Mouse (Mus musculus) cortical plate, adult 2 months (tissue): ENCODE results near the gene Emcn.

ENCODE experiments used
- CTCF ChIP-seq: fragments of 200-500 bp; IDR thresholded peaks from 2 replicates; pipeline ENCODE4 v1.5.1; 2011; ENCODE audit warnings: mild to moderate bottlenecking, control low read depth, low read length; ENCODE audit not compliant: insufficient read depth; ENCODE audit errors: extremely low read depth
- POLR2A ChIP-seq: fragments of 200-500 bp; IDR thresholded peaks from 2 replicates; pipeline ENCODE4 v1.6.1; 2011; ENCODE audit warnings: mild to moderate bottlenecking, low read length, control low read depth; ENCODE audit not compliant: insufficient read depth; ENCODE audit errors: extremely low read depth

- TF ChIP-seq CTCF, result no peak
- TF ChIP-seq POLR2A, result no peak
Observed at GRCm38 (mm10) chr3:137301195-137301594, 39.7 kb upstream of the Emcn start.
